26 mouse cellular contexts compared by ENCODE assay signal in the genomic region with DNA sequence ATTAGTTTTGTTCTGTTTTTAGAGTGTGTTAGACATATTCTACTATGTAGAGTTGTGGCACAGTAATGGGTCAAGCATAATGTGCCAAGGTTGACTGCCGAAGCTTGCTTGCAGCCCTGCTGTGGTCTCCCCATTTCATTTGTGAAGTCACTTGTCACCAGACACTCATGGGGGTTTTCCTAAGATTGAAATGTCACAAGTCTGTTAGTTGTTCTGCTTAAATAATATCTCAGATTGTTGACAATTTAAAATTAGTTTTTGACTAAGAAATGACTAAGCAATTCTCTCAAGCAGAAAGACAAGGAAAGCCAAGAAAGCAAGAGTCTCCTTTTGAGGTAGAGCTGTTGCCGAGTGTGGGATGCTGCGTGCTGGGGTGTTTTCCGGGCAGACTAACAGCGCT. TPM values are rescaled to one million over a fixed set of nuclear protein-coding genes. Genes with fewer than 3 reads are reported as not detected.
"Had no signal": no experiment of that assay in that cellular context is flagged by ENCODE, and none has a peak within 500 bp of the region (broad histone marks: within the 10 kb centered on the region; RNA-seq: fewer than 3 reads in every experiment).

No protein-coding gene starts in this region.

- H3K36me3 ChIP-seq: lung, embryonic 15.5 days; midbrain, embryonic 15.5 days; neural tube, embryonic 12.5 days had no signal

- H3K4me1 ChIP-seq: midbrain, embryonic 13.5 days; midbrain, embryonic 15.5 days; neural tube, embryonic 12.5 days had no signal

- H3K27ac ChIP-seq: lung, embryonic 15.5 days; macrophage; midbrain, embryonic 13.5 days; midbrain, embryonic 15.5 days; neural tube, embryonic 12.5 days had no signal

- H3K4me3 ChIP-seq: lung, embryonic 15.5 days; megakaryocyte, embryonic 14.5 days; midbrain, embryonic 13.5 days; midbrain, embryonic 15.5 days; neural tube, embryonic 12.5 days had no signal

- DNase-seq: liver, postnatal 0 days; lung, adult 2 months; lung, postnatal 14 days; lung, postnatal 36 days; right cerebral cortex, postnatal 14 days; spleen, adult 18-20 months; thymus, adult 2 months; thymus, postnatal 25 days; thymus, postnatal 4 days had no signal

- H3K4me2 ChIP-seq: lung, embryonic 15.5 days; midbrain, embryonic 11.5 days; midbrain, embryonic 13.5 days; midbrain, embryonic 15.5 days; neural tube, embryonic 12.5 days had no signal

- H3K9ac ChIP-seq: liver, postnatal 0 days; lung, embryonic 15.5 days; midbrain, embryonic 13.5 days; midbrain, embryonic 15.5 days; neural tube, embryonic 12.5 days had no signal

- H3K9me3 ChIP-seq: lung, embryonic 15.5 days; megakaryocyte, embryonic 14.5 days; midbrain, embryonic 13.5 days; midbrain, embryonic 15.5 days; neural tube, embryonic 12.5 days had no signal

- ATAC-seq: liver, postnatal 0 days; lung, postnatal 0 days; midbrain, embryonic 13.5 days; midbrain, embryonic 15.5 days had no signal

- H3K27me3 ChIP-seq: lung, embryonic 15.5 days; megakaryocyte, embryonic 14.5 days; midbrain, embryonic 13.5 days; midbrain, embryonic 15.5 days; neural tube, embryonic 12.5 days had no signal

RNA-seq across cellular contexts. Expression of gene Ackr4, which starts 33.8 kb away (rescaled TPM):
- total RNA-seq: megakaryocyte progenitor cell, adult 5-6 weeks; monocyte, adult 5-6 weeks had no signal
- polyA plus RNA-seq: macrophage had no signal

RNA-seq across cellular contexts. Expression of gene Gm28305, which starts 52.5 kb away (rescaled TPM):
- total RNA-seq: megakaryocyte progenitor cell, adult 5-6 weeks; midbrain, postnatal 0 days; monocyte, adult 5-6 weeks; neutrophil, adult 5-6 weeks had no signal
- polyA plus RNA-seq: liver, postnatal 0 days; lung, adult 2 months; lung, embryonic 15.5 days; lung, postnatal 0 days; macrophage; midbrain, embryonic 11.5 days; midbrain, embryonic 13.5 days; midbrain, embryonic 15.5 days; midbrain, postnatal 0 days; neural tube, embryonic 12.5 days; neural tube, embryonic 14.5 days; small intestine, adult 2 months; stomach, embryonic 14.5 days; stomach, embryonic 16.5 days; thymus, adult 2 months; urinary bladder, adult 2 months had no signal
